Mouse (Mus musculus) left cerebral cortex, postnatal 10 days (tissue): ENCODE data around the gene Vdr. TPM values are rescaled to one million over a fixed set of nuclear protein-coding genes. Genes with fewer than 3 reads are reported as not detected.

ENCODE experiments used
- DNase-seq, 2 experiments: peaks; one replicate each; pipeline ENCODE4 v3.0.0; 2021 to 2022; ENCODE audit warnings: low spot score in 2 of 2, mixed read lengths in 1 of 2; ENCODE audit errors: extremely low spot score in 1 of 2
- intact Hi-C: fragments of 180-260 bp; cut with DNase I; formaldehyde crosslinking; loops from one replicate; pipeline ENCODE4 v1.15.1; 2025
- total RNA-seq, 2 experiments: library from RNA; stranded (reverse); gene quantifications; 2 replicates each; pipeline ENCODE4 v1.2.3; 2021

Gene Vdr
- total RNA-seq, 2 experiments from 2014 or later = 0.14 to 0.36 TPM

DNA sequence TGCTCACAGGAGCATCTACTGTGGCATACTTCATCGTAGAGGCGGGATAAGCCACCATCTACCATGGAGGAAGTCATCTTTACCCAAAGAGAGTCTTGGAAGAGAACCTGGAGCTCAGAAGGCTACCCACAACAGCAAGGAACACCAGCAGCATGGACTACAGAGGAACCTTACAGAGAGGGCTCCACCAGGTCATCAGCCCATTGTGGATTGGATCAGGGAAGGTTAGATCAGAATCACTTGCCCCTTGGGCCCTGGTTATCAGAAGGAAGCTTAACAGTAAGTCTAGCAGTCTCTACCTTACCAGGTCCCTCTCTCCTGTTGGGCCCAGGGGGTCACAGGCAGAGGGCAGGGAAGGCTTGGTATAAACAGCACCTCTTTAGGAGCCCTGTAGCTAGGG lies 71.4 kb downstream of the Vdr start:
- intact Hi-C loops = no loop called here
- no peak for DNase-seq

GRCm38 (mm10) chr15:97838395-97838794 lies 72.0 kb downstream of the Vdr start:
- intact Hi-C loops = no loop called here
- DNase-seq = no peak

DNA sequence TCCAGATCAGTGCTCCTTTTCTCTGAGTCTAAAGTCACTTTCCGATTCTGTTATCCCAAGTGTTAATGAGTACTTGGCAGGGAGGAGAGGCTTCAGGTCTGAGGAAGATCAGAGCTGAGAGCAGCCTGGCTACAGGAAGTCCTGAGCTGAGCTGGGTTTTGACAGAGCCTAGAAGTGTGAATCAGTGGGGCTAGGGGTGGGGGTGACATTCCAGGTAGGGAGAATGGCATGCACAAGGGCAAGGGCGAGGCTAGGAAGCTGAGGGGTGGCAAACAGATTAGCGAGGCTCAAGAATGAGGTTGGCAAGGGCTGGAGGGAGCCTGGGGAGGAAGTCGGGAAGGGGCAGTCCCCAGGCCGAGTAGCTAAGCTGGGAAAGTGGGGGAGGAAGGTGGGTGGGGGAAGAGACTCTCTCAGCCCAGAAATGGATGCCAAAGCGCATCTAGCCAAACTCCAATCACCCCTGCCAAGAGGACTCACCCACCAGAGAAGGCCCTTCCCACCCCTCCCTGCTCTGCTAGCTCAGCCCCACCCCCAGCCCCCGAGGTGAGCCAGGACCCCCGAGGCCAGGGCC lies 72.9 kb downstream of the Vdr start:
- DNase-seq = no peak
- intact Hi-C loops = no loop called here

GRCm38 (mm10) chr15:97836894-97837247 lies 73.6 kb downstream of the Vdr start:
- no peak for DNase-seq
- intact Hi-C loops = no loop called here

- intact Hi-C loops = no loop called here
- no peak for DNase-seq
Measured at GRCm38 (mm10) chr15:97836153-97836893, 74.1 kb downstream of the Vdr start.

GRCm38 (mm10) chr15:97832764-97833479 lies 77.5 kb downstream of the Vdr start:
- intact Hi-C loops = no loop called here

GRCm38 (mm10) chr15:97831987-97832640 lies 78.3 kb downstream of the Vdr start:
- intact Hi-C loops = no loop called here
- no peak for DNase-seq

More at GRCm38 (mm10) chr15:97832764-97833479, 77.5 kb downstream of the Vdr start:
- DNase-seq = no peak

GRCm38 (mm10) chr15:97831242-97831986 lies 79.0 kb downstream of the Vdr start:
- intact Hi-C loops = no loop called here
- DNase-seq = peak in 1 of 2 experiments; percentile 79

GRCm38 (mm10) chr15:97830788-97831241 lies 79.6 kb downstream of the Vdr start:
- intact Hi-C loops = no loop called here
- DNase-seq = peak in 1 of 2 experiments; percentile 67

GRCm38 (mm10) chr15:97830253-97830787 lies 80.1 kb downstream of the Vdr start:
- intact Hi-C loops = no loop called here
- DNase-seq = no peak

DNA sequence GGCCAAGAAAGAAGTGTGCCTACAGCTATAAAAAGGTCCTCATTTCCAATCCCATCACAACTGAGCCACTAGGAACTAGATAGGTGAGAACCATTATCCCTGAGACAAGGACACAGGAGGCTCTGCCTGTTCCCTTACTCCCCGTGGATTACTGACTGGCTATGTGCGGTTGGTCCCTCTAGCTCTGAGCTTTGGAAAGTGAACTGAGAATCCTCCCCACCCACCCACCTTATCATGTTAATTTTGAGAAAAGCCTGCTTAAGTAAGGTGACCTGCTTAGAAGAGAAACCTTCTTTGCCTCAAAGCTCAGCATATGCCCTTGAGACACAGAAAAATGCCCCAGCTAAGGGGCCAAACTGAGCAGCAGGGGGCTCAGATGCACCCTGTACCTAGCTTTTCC lies 81.0 kb downstream of the Vdr start:
- intact Hi-C loops = no loop called here

GRCm38 (mm10) chr15:97828901-97829338 lies 81.5 kb downstream of the Vdr start:
- intact Hi-C loops = no loop called here
- peak in 1 of 2 experiments; percentile 65 for DNase-seq

More for the DNA sequence above, 81.0 kb downstream of the Vdr start:
- no peak for DNase-seq

DNA sequence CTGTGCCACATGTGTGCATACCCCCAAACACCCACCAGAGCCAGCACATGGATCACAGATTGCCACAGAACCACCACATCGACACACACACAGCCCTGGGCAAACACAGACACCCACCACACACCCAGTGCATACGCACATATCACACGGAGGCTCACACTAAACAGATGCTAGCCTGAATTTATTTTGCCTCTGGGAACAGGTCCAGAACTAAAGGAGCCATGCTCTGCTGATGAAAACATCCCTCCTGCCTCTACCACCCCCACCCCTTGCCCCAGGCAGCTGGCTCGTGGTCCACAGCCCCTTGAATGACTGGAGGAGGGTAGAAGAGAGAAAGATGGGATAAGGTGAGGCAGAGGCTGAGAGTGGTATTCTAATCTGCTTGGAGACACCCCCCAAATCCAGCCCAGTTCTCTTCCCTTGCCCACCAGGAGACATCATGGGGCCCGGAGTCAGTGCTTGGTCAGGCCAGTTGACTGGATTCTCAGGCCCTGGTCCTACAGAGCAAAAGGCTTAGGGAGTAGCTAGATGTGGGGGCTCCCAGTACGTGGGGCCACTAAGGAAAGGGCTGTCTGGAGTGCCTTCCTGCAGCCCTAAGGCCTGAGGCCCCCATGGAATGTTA lies 82.1 kb downstream of the Vdr start:
- intact Hi-C loops = no loop called here
- DNase-seq = no peak

DNA sequence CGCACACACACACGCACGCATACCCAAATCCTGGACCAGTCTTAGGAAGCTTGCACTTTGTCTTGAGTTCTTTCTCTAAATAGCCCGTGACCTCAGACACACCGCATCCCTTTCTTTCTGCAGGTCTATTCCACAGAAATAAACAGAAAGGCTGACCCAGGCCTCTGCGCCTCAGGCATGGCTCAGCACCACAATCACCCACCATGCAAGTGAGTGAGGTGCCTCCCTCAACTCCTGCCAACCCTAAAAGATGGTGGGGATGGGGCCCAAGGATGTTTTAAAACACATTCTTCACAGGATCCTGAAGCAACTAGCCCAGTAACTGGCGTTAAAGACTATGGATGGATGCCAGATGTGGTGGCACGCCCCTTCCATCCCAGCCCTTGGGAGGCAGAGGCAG lies 83.0 kb downstream of the Vdr start:
- intact Hi-C loops = no loop called here
- DNase-seq = no peak

DNA sequence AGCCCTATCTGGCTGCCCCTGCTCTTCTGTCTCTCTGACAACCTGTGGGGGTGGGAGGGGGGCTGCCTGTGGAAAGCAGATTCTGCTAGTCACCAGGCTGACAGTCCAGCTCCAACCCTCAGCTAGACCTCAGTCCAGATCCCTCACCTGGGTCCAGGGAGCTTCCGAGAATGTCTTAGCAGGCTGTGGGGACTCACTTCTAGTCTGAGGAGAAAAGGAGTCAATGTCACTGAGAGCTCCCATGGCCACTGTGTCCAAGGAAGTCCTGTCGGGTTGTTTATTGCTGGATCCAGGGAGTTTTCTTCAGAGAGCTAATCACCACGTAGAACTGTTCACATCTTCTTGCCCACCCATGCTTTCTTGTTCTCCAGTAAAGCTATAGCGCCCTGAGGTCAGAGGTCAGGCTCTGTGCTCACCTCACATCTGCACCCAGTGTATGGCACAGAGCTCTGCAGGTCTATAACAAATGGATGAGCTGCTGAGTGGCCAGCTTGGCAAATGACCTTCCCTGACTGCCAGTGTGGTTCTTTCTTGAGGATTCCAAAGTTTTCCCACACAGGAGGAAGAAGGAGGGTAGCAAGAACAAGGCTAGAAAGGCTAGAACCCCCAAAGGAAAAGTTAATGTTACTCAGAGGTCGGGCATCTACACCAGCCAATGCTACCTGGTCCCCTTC lies 83.7 kb downstream of the Vdr start:
- DNase-seq = no peak
- intact Hi-C loops = no loop called here

DNA sequence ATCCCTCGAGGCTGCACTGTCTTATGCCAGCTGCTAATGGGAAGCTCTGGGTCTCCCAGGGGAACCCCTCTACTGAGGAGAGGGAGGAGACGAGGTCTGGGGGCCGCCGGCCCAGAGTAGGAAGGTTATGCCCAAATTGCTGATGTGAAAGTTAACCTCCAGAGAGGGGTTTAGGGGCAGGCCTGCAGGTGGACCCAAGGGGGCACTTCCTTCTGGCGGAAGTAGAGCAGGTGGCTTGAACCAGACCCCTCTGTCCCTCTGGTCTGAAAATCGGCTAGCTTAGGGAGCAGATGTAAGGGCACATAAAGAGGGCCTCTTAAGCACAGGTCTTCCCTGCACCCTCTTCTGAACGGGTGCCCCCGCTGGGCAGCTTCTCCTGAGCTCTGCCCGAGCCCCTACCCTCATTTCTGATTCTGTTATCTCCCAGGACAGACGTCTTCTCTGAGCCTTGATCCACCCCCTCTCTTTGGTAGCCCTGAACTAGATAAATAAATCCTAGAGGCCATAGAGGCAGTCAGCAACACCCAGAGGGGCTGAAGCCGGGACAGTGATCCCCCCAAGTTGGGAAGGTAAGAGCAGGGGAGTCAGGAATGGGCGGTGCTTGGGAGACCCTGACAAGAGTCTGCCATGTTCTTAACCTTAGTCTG lies 84.4 kb downstream of the Vdr start:
- DNase-seq = no peak
- intact Hi-C loops = no loop called here
